Mouse (Mus musculus) E14TG2a.4 (cell line): ENCODE measurements around the gene P2ry1.

ENCODE experiments used
- CTCF ChIP-seq: conservative IDR thresholded peaks from 2 replicates; pipeline ENCODE4 v1.5.1; 2014; ENCODE audit warnings: low read length
- NANOG ChIP-seq: IDR thresholded peaks from 2 replicates; pipeline ENCODE4 v1.6.1; 2014; ENCODE audit warnings: borderline replicate concordance, low read length, mixed read lengths
- POU5F1 ChIP-seq: IDR thresholded peaks from 2 replicates; pipeline ENCODE4 v1.6.1; 2014; ENCODE audit warnings: low read length, borderline replicate concordance

GRCm38 (mm10) chr3:60999715-61000114 lies 2.9 kb upstream of the P2ry1 start:
- TF ChIP-seq CTCF (no peak), POU5F1 (no peak), NANOG (no peak)
